Mouse (Mus musculus) regulatory T cell (primary cell): ENCODE results near the gene Zfp114.

Source experiments
- in situ Hi-C: fragments of 300-600 bp; cut with MboI, MseI; formaldehyde crosslinking; loops from one replicate; pipeline ENCODE4 v1.15.1; 2025; ENCODE audit warnings: high pct_unique_total_duplicates

Zfp114 gene

GRCm38 (mm10) chr7:24174618-24175336 lies at the start of gene Zfp114:
Gene Zfp114 (plus strand): TSS chr7:24175060.
- in situ Hi-C loops = loop anchor here (5.0 kb wide), 1 partner anchor 53 kb away; no protein-coding TSS in a partner anchor

- in situ Hi-C loops = no loop called here
These were observed 41.4 kb upstream of the Zfp114 start for GRCm38 (mm10) chr7:24133425-24133995.

- in situ Hi-C loops = no loop called here
These were observed 40.6 kb upstream of the Zfp114 start, which contains the start of gene Zfp235 for GRCm38 (mm10) chr7:24133996-24134828. Gene Zfp235 (plus strand): TSS chr7:24134169.

GRCm38 (mm10) chr7:24142566-24142965 lies 32.3 kb upstream of the Zfp114 start:
- in situ Hi-C loops = no loop called here

- in situ Hi-C loops = no loop called here
These were observed 21.6 kb upstream of the Zfp114 start for GRCm38 (mm10) chr7:24153272-24153671.

GRCm38 (mm10) chr7:24172191-24172590 lies 2.7 kb upstream of the Zfp114 start:
- in situ Hi-C loops = no loop called here

GRCm38 (mm10) chr7:24175337-24175711 lies 464 bp downstream of the Zfp114 start:
- in situ Hi-C loops = loop anchor here (5.0 kb wide), 1 partner anchor 52 kb away; no protein-coding TSS in a partner anchor

GRCm38 (mm10) chr7:24187611-24188010 lies 12.8 kb downstream of the Zfp114 start:
- in situ Hi-C loops = no loop called here

GRCm38 (mm10) chr7:24188901-24189570 lies 14.2 kb downstream of the Zfp114 start:
- in situ Hi-C loops = no loop called here

- in situ Hi-C loops = no loop called here
These were observed 14.7 kb downstream of the Zfp114 start for GRCm38 (mm10) chr7:24189571-24189944.

GRCm38 (mm10) chr7:24191361-24191760 lies 16.5 kb downstream of the Zfp114 start:
- in situ Hi-C loops = no loop called here

- in situ Hi-C loops = no loop called here
These were observed 18.3 kb downstream of the Zfp114 start for GRCm38 (mm10) chr7:24193157-24193556.

- in situ Hi-C loops = no loop called here
These were observed 22.1 kb downstream of the Zfp114 start for GRCm38 (mm10) chr7:24196961-24197360.

- in situ Hi-C loops = no loop called here
These were observed 32.8 kb downstream of the Zfp114 start for GRCm38 (mm10) chr7:24207488-24208261.

- in situ Hi-C loops = no loop called here
These were observed 33.5 kb downstream of the Zfp114 start for GRCm38 (mm10) chr7:24208282-24208886.

GRCm38 (mm10) chr7:24210296-24210695 lies 35.4 kb downstream of the Zfp114 start:
- in situ Hi-C loops = no loop called here

- in situ Hi-C loops = no loop called here
These were observed 36.5 kb downstream of the Zfp114 start, which contains the start of gene Zfp111 for GRCm38 (mm10) chr7:24211343-24211742. Gene Zfp111 (minus strand): TSS chr7:24211443.
